Mouse (Mus musculus) intestine, postnatal 0 days (tissue): ENCODE results near the gene Panx3. TPM values are rescaled to one million over a fixed set of nuclear protein-coding genes. Genes with fewer than 3 reads are reported as not detected.

Source experiments
- ATAC-seq: fragments of 200-750 bp; cut with Nextera tagmentation; 2 replicates; pipeline ENCODE4 v1.8.0; 2017; ENCODE audit warnings: mild to moderate bottlenecking, moderate TSS enrichment, moderate library complexity
- H3K27ac ChIP-seq: fragments of 300-500 bp; sonication (generic); 2 replicates; pipeline ENCODE4 v1.5.1; 2014; ENCODE audit warnings: mild to moderate bottlenecking, low read depth, low read length, moderate library complexity
- H3K27me3 ChIP-seq: fragments of 300-500 bp; sonication (generic); replicated peaks from 2 replicates; pipeline ENCODE4 v1.6.1; 2014; ENCODE audit warnings: low read length, mixed read lengths; ENCODE audit not compliant: control insufficient read depth, insufficient read depth
- H3K36me3 ChIP-seq: fragments of 300-500 bp; sonication (generic); 2 replicates; pipeline ENCODE4 v1.6.1; 2014; ENCODE audit warnings: mild to moderate bottlenecking, moderate library complexity; ENCODE audit not compliant: control insufficient read depth, insufficient read depth
- H3K4me1 ChIP-seq: fragments of 300-500 bp; sonication (generic); replicated peaks from 2 replicates; pipeline ENCODE4 v1.6.1; 2014; ENCODE audit warnings: antibody characterized with exemption, low read length, mixed read lengths; ENCODE audit not compliant: control insufficient read depth, insufficient read depth
- H3K4me2 ChIP-seq: fragments of 300-500 bp; sonication (generic); replicated peaks from 2 replicates; pipeline ENCODE4 v1.6.1; 2014; ENCODE audit warnings: low read depth, mild to moderate bottlenecking, moderate library complexity
- H3K4me3 ChIP-seq: fragments of 300-500 bp; sonication (generic); 2 replicates; pipeline ENCODE4 v1.5.1; 2014; ENCODE audit warnings: low read depth, low read length
- H3K9ac ChIP-seq: fragments of 300-500 bp; sonication (generic); 2 replicates; pipeline ENCODE4 v1.6.1; 2014; ENCODE audit warnings: mild to moderate bottlenecking, low read depth, low read length
- H3K9me3 ChIP-seq: fragments of 300-500 bp; sonication (generic); 2 replicates; pipeline ENCODE4 v1.6.1; 2016; ENCODE audit warnings: mixed run types; ENCODE audit not compliant: control insufficient read depth
- CTCF ChIP-seq: sonication (generic); IDR thresholded peaks from 2 replicates; pipeline ENCODE4 v1.5.1; 2016; ENCODE audit warnings: low read depth, mild to moderate bottlenecking, control low read depth, antibody characterized with exemption, moderate library complexity
- WGBS: fragments of 180-500 bp; shearing (Covaris S2); extraction: QIAGEN DNeasy Blood & Tissue Kit; methylation state at CpG from one replicate; pipeline ENCODE4 v1.1.7; 2014; 5-methylcytosine and 5-hydroxymethylcytosine counted together
- polyA plus RNA-seq: library from polyadenylated mRNA; unstranded; fragments of >200 nt; fragmentation: Nextera tagmentation; extraction: Ambion mirVana; gene quantifications from 2 replicates; pipeline ENCODE4 v1.2.1, GENCODE M21; 2015

Panx3 gene
- polyA plus RNA-seq, 1 experiment from 2014 or later: not detected

DNA sequence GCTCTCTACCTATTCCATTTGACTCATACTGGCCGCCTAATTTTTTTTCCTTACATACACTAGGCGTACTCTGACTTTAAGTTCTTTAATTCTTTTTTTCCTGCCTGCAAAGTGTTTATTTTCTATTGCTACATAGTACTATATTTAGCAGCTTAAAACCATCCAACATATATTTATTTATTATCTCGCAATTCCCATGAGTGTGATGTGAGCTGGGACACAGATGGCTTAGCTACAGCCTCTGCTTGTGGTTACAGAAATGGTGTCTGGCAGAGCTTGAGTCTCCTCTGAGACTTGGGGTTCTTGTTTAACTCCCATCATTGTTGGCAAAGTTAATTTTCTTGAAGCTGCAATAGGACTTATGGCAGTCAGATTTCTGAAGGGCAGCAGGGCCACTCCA, 30.3 kb downstream of the Panx3 start:
- no peaks in the 10 kb centered on the region for H3K4me1 ChIP-seq
- H3K27me3 ChIP-seq: no peaks in the 10 kb centered on the region
- 75% methylated on average over 3 of the region's 3 CpGs for WGBS
- no peak for ATAC-seq
- no peaks in the 10 kb centered on the region for H3K9me3 ChIP-seq
- no peak overlapping the region for H3K27ac ChIP-seq
- H3K4me2 ChIP-seq: no peak overlapping the region
- H3K36me3 ChIP-seq: 0 out of 2 replicates have a peak, but pooled peaks cover 19% of the 10 kb centered on the region
- no peak overlapping the region for H3K9ac ChIP-seq
- TF ChIP-seq CTCF: no peak
- no peak overlapping the region for H3K4me3 ChIP-seq

DNA sequence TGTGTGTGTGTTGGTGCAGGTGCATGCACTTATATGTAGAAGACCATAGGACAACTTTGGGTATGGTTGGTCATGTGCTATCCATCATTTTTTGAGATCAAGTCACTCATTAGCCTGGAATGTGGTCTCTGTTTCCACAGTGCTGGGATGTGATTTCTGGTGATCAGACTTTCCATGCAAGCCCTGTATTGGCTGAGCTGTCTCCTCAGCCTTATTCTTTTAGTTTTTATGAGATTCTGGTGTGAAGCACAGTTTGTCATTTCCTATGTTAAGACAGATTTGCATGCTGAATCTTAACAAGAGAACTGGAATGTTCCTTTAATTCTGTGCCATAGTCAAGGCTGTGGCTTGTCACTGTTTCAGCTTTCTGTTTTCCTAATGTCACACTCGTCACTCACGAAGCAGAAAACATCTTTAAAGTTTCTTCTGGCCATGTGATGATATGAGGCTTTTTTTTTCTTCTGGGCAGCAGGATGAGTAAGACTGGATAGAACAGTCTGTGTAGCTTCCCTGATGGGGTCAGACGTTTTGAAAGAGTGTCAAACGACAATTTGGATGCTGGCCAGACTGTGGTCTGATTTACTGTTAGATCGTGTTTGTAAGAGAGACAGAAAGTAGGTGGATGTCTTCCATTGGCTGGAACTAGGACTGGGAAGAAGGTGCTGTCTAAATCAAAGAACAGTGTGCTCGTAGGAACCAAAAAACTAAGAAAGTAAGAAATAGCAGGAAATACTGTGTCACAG, 32.1 kb downstream of the Panx3 start:
- H3K4me3 ChIP-seq: no peak overlapping the region
- no peak for TF ChIP-seq CTCF
- no peak overlapping the region for H3K4me2 ChIP-seq
- no peak for ATAC-seq
- H3K27ac ChIP-seq: no peak overlapping the region
- peaks cover 10% of the 10 kb centered on the region; the same call in 1 of the 2 replicates for H3K36me3 ChIP-seq
- no peaks in the 10 kb centered on the region for H3K4me1 ChIP-seq
- no peaks in the 10 kb centered on the region for H3K27me3 ChIP-seq
- H3K9me3 ChIP-seq: no peaks in the 10 kb centered on the region
- WGBS: 59% methylated on average over 6 of the region's 6 CpGs
- H3K9ac ChIP-seq: no peak overlapping the region

DNA sequence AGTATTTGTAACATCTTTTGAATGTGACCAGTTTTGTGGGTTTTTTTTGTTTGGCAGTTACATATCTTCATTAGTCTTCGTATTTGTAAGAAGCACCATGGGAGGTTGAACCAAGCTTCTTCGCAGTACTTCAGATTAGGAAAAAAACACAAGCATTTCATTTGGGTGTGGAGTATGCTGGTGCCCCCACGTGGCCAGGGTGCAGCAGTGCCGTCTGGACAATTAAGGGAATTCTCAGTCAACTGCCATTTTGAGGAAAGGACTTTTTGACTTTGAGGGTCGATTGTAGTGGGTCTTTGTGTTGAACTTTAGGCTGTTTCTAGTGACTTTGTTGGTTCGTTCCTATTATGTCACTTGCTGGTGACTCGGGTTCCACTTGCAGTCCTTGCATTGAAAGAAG, 32.7 kb downstream of the Panx3 start:
- H3K9ac ChIP-seq: no peak overlapping the region
- TF ChIP-seq CTCF: peak; percentile 87
- H3K4me2 ChIP-seq: no peak overlapping the region
- no peak for ATAC-seq
- H3K36me3 ChIP-seq: peaks cover 10% of the 10 kb centered on the region; the same call in 1 of the 2 replicates
- 18% methylated on average over 7 of the region's 7 CpGs for WGBS
- H3K4me1 ChIP-seq: no peaks in the 10 kb centered on the region
- no peak overlapping the region for H3K27ac ChIP-seq
- no peaks in the 10 kb centered on the region for H3K9me3 ChIP-seq
- H3K4me3 ChIP-seq: no peak overlapping the region
- H3K27me3 ChIP-seq: no peaks in the 10 kb centered on the region

DNA sequence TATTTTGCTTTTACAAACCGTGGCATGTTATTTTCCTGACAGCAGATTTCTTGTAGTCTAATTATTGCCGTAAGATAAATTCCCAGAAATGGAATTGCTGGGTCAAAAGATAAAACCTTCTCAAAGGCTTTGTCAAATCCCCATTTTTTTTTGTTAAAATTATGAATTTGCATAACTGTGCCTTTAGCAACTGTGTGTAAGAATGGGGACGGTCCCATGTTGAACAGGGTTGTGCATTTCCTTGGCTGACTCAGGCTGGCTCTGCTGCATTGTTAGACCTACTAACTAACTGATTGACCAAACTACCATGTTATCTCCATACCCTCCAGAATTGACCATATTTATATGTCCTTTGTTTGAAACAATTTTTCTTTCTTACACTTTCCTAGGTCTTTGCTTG, 34.8 kb downstream of the Panx3 start:
- Histone ChIP-seq H3K36me3 (peaks cover 4% of the 10 kb centered on the region; the same call in 1 of the 2 replicates), H3K27ac (no peak overlapping the region), H3K4me3 (no peak overlapping the region), H3K4me2 (no peak overlapping the region), H3K27me3 (no peaks in the 10 kb centered on the region), H3K9ac (no peak overlapping the region), H3K9me3 (no peaks in the 10 kb centered on the region), H3K4me1 (no peaks in the 10 kb centered on the region)
- ATAC-seq: no peak
- WGBS: 89% methylated on average over 3 of the region's 3 CpGs
- TF ChIP-seq CTCF: no peak

DNA sequence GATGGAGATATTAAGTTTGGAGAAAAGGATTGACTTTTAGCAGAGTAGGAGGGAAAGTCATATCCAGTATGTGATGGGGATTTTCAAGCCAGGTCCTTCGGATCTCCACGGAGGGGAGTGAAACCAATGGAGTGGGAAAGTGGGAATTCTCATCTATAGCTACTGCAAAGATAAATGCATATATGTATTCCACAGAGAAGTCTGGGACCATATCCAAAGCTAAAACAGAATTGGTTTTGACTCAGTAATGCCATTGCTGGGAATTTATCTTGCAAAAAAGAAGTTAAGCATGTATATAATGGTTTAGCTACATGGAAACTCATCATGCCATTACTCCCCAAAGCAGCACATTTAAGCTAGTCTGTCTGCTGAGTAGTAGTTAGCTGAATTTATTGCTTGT, 36.7 kb downstream of the Panx3 start:
- no peaks in the 10 kb centered on the region for H3K27me3 ChIP-seq
- no peak overlapping the region for H3K27ac ChIP-seq
- H3K36me3 ChIP-seq: peaks cover 3% of the 10 kb centered on the region; the same call in 1 of the 2 replicates
- H3K4me3 ChIP-seq: no peak overlapping the region
- no peak for TF ChIP-seq CTCF
- H3K9me3 ChIP-seq: no peaks in the 10 kb centered on the region
- H3K4me1 ChIP-seq: no peaks in the 10 kb centered on the region
- no peak overlapping the region for H3K4me2 ChIP-seq
- ATAC-seq: no peak
- 77% methylated on average over 2 of the region's 2 CpGs for WGBS
- no peak overlapping the region for H3K9ac ChIP-seq

DNA sequence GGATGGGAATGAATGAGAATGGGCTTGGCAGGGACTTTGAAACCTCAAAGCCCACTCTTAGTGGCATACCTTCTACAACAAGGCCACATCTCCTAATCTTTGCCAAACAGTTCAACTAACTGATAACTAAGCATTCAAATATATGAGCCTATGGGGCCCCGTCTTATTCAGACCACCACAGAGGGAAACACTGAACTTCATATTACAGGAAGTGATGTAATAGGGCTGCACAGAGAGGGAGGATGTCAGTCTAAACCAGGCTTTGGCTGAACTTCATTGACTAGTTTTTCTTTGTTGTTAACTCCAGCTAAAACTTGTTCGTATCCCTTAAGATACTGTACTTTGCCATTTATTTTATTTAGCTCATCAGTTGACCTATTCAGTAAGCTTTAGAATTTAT, 39.1 kb downstream of the Panx3 start:
- WGBS: 77% methylated on average over 2 of the region's 2 CpGs
- no peak overlapping the region for H3K4me3 ChIP-seq
- no peak overlapping the region for H3K27ac ChIP-seq
- no peaks in the 10 kb centered on the region for H3K4me1 ChIP-seq
- no peaks in the 10 kb centered on the region for H3K9me3 ChIP-seq
- ATAC-seq: no peak
- H3K4me2 ChIP-seq: no peak overlapping the region
- no peak overlapping the region for H3K9ac ChIP-seq
- peaks cover 3% of the 10 kb centered on the region; the same call in 1 of the 2 replicates for H3K36me3 ChIP-seq
- no peak for TF ChIP-seq CTCF
- no peaks in the 10 kb centered on the region for H3K27me3 ChIP-seq
